Mouse (Mus musculus): ENCODE data around the gene Mylk2. TPM values are rescaled to one million over a fixed set of nuclear protein-coding genes. Genes with fewer than 3 reads are reported as not detected.

The Mylk2 gene
- total RNA-seq, 1 experiment = 0.22 TPM

DNA sequence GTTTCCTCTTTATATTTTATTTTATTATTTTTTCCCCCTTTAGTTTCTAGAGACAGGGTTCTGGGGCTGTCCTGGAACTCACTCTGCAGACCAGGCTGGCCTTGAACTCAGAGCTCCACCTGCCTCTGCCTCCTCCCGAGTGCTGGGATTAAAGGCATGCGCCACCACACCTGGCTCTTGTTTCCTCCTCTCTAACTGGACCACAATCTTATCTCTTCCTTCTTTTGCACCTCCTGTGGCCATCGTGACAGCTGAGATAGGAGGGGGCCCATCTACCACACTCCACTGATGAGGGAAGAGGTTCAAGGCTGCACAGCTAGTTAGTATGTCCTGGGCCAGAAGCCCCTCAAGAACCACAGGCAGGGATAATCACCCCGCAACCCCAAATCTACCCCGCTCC, 13.4 kb downstream of the Mylk2 start:
- Histone ChIP-seq H3K27ac (ENCODE audit: insufficient read depth, low read depth, low read length, poor library complexity, severe bottlenecking) (no peak overlapping the region), H3K9me3 (ENCODE audit: control insufficient read depth, insufficient read depth, low read depth, low read length) (no peaks in the 10 kb centered on the region), H3K9ac (ENCODE audit: insufficient read depth, low read depth, low read length, poor library complexity, severe bottlenecking) (no peak overlapping the region), H3K4me3 (ENCODE audit: insufficient read depth in 1 of 2, low read depth in 1 of 2, low read length in 2 of 2, poor library complexity in 1 of 2, severe bottlenecking in 1 of 2) (no peak overlapping the region), H3K36me3 (ENCODE audit: control insufficient read depth, insufficient read depth, low read length, poor library complexity, severe bottlenecking) (no peaks in the 10 kb centered on the region), H3K4me1 (ENCODE audit: control insufficient read depth in 2 of 2, insufficient read depth in 2 of 2, low read length in 2 of 2, poor library complexity in 1 of 2) (peaks cover 0 to 4% of the 10 kb centered on the region in 2 experiments; a peak in 1 of 4 replicates)
- TF ChIP-seq ZC3H11A (IDR thresholded peaks at IDR 0.05; ENCODE audit: borderline replicate concordance, low read depth, low read length) (no peak), ZNF384 (IDR thresholded peaks at IDR 0.05; ENCODE audit: low read depth, low read length) (no peak), HCFC1 (IDR thresholded peaks at IDR 0.05; ENCODE audit: borderline replicate concordance, insufficient read depth, low read length) (no peak), MAFK (IDR thresholded peaks at IDR 0.05; ENCODE audit: insufficient read depth, low read depth, low read length) (no peak), CHD2 (IDR thresholded peaks at IDR 0.05; ENCODE audit: low read depth, low read length) (no peak)
- in situ Hi-C loops (cut with MboI; ENCODE audit: low sequenced_read_pairs in 2 of 2, unreplicated experiment in 2 of 2) = loop anchor here in 1 of 2 experiments (25.0 kb wide), 1 partner anchor 213 kb away; no protein-coding TSS in a partner anchor
- DNase-seq (ENCODE audit: low read depth, low spot score) = no peak

DNA sequence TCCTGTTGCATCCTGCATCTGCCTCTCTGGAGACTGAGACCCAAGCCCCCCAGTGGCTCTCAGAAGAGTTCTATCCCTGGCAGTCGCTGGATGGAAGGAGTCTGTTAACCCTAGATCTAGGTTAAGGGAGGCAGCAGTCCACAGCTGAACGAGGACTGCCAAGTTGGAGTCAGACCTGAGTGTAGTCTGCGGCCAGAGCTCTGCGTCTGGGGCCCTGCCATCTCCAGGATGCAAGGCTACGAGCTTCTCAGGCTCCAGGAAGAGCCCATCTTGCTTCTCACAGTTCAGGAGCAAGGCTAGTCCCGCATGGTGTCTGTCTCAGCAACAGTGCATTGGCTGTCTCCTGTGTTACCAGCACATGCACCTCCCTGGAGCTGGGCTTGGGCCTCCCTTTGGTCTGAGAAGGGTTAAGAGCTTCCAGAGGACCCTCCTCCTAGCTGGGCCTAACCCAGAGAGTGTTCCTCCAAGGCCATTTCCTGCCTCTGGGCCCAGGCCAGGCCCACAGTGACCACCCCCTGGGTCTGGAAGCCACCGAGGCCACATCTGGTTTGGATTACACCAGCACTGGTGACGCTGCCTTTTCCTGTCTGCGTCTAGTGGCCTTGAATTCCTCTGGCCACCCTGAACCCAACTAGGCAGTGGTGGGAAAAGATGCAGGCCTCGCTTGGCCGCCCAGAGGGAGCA, 14.2 kb downstream of the Mylk2 start:
- Histone ChIP-seq H3K36me3 (ENCODE audit: control insufficient read depth, insufficient read depth, low read length, poor library complexity, severe bottlenecking) (no peaks in the 10 kb centered on the region), H3K4me1 (ENCODE audit: control insufficient read depth in 2 of 2, insufficient read depth in 2 of 2, low read length in 2 of 2, poor library complexity in 1 of 2) (peaks cover 0 to 4% of the 10 kb centered on the region in 2 experiments; a peak in 1 of 4 replicates), H3K9ac (ENCODE audit: insufficient read depth, low read depth, low read length, poor library complexity, severe bottlenecking) (no peak overlapping the region), H3K27ac (ENCODE audit: insufficient read depth, low read depth, low read length, poor library complexity, severe bottlenecking) (no peak overlapping the region), H3K9me3 (ENCODE audit: control insufficient read depth, insufficient read depth, low read depth, low read length) (no peaks in the 10 kb centered on the region), H3K4me3 (ENCODE audit: insufficient read depth in 1 of 2, low read depth in 1 of 2, low read length in 2 of 2, poor library complexity in 1 of 2, severe bottlenecking in 1 of 2) (no peak overlapping the region)
- no peak for DNase-seq (ENCODE audit: low read depth, low spot score)
- no peak for TF ChIP-seq MAFK (IDR thresholded peaks at IDR 0.05; ENCODE audit: insufficient read depth, low read depth, low read length)
- TF ChIP-seq ZC3H11A (IDR thresholded peaks at IDR 0.05; ENCODE audit: borderline replicate concordance, low read depth, low read length) = no peak
- TF ChIP-seq HCFC1 (IDR thresholded peaks at IDR 0.05; ENCODE audit: borderline replicate concordance, insufficient read depth, low read length) = no peak
- TF ChIP-seq ZNF384 (IDR thresholded peaks at IDR 0.05; ENCODE audit: low read depth, low read length) = no peak
- no peak for TF ChIP-seq CHD2 (IDR thresholded peaks at IDR 0.05; ENCODE audit: low read depth, low read length)
- in situ Hi-C loops (cut with MboI; ENCODE audit: low sequenced_read_pairs in 2 of 2, unreplicated experiment in 2 of 2) = no loop called here

DNA sequence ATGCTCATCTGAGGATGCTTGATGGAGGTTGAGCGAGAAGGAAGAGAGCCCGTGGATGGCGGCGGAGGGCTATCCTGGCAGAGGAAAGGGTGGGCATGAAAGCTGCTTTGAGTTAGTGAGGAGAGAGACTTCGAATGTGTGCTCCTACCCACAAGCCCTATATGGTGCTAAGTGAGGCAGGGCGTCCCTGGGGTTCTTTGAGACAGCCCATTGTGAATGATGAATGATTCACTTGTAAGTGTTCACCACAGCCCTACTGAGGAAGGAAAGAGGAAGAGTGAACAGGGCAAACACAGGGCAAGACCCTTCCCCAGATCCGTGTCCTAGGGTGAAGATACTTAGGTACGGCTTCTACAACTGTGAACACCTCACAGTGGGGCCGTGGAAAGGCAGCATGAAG, 15.7 kb downstream of the Mylk2 start:
- no peak for TF ChIP-seq ZNF384 (IDR thresholded peaks at IDR 0.05; ENCODE audit: low read depth, low read length)
- TF ChIP-seq ZC3H11A (IDR thresholded peaks at IDR 0.05; ENCODE audit: borderline replicate concordance, low read depth, low read length) = no peak
- no peak for TF ChIP-seq HCFC1 (IDR thresholded peaks at IDR 0.05; ENCODE audit: borderline replicate concordance, insufficient read depth, low read length)
- TF ChIP-seq CHD2 (IDR thresholded peaks at IDR 0.05; ENCODE audit: low read depth, low read length) = no peak
- TF ChIP-seq MAFK (IDR thresholded peaks at IDR 0.05; ENCODE audit: insufficient read depth, low read depth, low read length) = no peak
- DNase-seq (ENCODE audit: low read depth, low spot score) = no peak
- Histone ChIP-seq H3K36me3 (ENCODE audit: control insufficient read depth, insufficient read depth, low read length, poor library complexity, severe bottlenecking) (no peaks in the 10 kb centered on the region), H3K4me3 (ENCODE audit: insufficient read depth in 1 of 2, low read depth in 1 of 2, low read length in 2 of 2, poor library complexity in 1 of 2, severe bottlenecking in 1 of 2) (no peak overlapping the region), H3K9me3 (ENCODE audit: control insufficient read depth, insufficient read depth, low read depth, low read length) (no peaks in the 10 kb centered on the region), H3K4me1 (ENCODE audit: control insufficient read depth in 2 of 2, insufficient read depth in 2 of 2, low read length in 2 of 2, poor library complexity in 1 of 2) (peaks cover 0 to 4% of the 10 kb centered on the region in 2 experiments; a peak in 1 of 4 replicates), H3K27ac (ENCODE audit: insufficient read depth, low read depth, low read length, poor library complexity, severe bottlenecking) (no peak overlapping the region), H3K9ac (ENCODE audit: insufficient read depth, low read depth, low read length, poor library complexity, severe bottlenecking) (no peak overlapping the region)
- in situ Hi-C loops (cut with MboI; ENCODE audit: low sequenced_read_pairs in 2 of 2, unreplicated experiment in 2 of 2) = no loop called here

DNA sequence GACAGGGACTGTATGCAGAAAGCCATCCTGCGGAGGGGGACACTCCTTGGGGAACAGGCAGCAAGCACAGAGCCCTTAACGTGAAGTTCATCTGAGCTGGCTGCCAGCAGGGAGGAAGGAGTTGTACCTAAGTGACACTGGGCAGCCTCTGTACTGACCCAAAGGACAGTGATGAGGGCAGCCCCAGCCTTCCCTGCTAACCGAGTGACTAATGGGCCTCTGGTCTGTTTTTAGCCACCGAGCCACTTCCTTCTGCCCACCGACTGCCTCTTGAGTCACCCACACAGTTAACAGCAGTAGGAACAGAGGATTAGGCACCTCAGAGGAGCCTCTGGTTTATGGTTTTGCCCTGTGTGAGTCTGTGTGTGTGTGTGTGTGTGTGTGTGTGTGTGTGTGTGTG, 16.2 kb downstream of the Mylk2 start:
- in situ Hi-C loops (cut with MboI; ENCODE audit: low sequenced_read_pairs in 2 of 2, unreplicated experiment in 2 of 2) = no loop called here
- H3K36me3 ChIP-seq (ENCODE audit: control insufficient read depth, insufficient read depth, low read length, poor library complexity, severe bottlenecking) = no peaks in the 10 kb centered on the region
- H3K4me3 ChIP-seq (ENCODE audit: insufficient read depth in 1 of 2, low read depth in 1 of 2, low read length in 2 of 2, poor library complexity in 1 of 2, severe bottlenecking in 1 of 2) = no peak overlapping the region
- TF ChIP-seq ZNF384 (IDR thresholded peaks at IDR 0.05; ENCODE audit: low read depth, low read length) = no peak
- no peak for TF ChIP-seq CHD2 (IDR thresholded peaks at IDR 0.05; ENCODE audit: low read depth, low read length)
- no peak for TF ChIP-seq ZC3H11A (IDR thresholded peaks at IDR 0.05; ENCODE audit: borderline replicate concordance, low read depth, low read length)
- H3K9me3 ChIP-seq (ENCODE audit: control insufficient read depth, insufficient read depth, low read depth, low read length) = no peaks in the 10 kb centered on the region
- no peak overlapping the region for H3K27ac ChIP-seq (ENCODE audit: insufficient read depth, low read depth, low read length, poor library complexity, severe bottlenecking)
- 0 out of 4 replicates have a peak, but pooled peaks cover 0 to 2% of the 10 kb centered on the region in 2 experiments for H3K4me1 ChIP-seq (ENCODE audit: control insufficient read depth in 2 of 2, insufficient read depth in 2 of 2, low read length in 2 of 2, poor library complexity in 1 of 2)
- H3K9ac ChIP-seq (ENCODE audit: insufficient read depth, low read depth, low read length, poor library complexity, severe bottlenecking) = no peak overlapping the region
- no peak for DNase-seq (ENCODE audit: low read depth, low spot score)

Data from ES-E14 (cell line).